Mouse (Mus musculus) liver, adult 2 months (tissue): ENCODE data around the gene Igf2r.

ENCODE experiments used
- CTCF ChIP-seq: fragments of 200-500 bp; IDR thresholded peaks from 2 replicates; pipeline ENCODE4 v1.5.1; 2011; ENCODE audit warnings: low read depth, low read length, control low read depth
- POLR2A ChIP-seq: fragments of 200-500 bp; IDR thresholded peaks from 2 replicates; pipeline ENCODE4 v1.6.1; 2011; ENCODE audit warnings: low read length, control low read depth; ENCODE audit not compliant: insufficient read depth; ENCODE audit errors: extremely low read depth

GRCm38 (mm10) chr17:12673871-12674270, 95.6 kb downstream of the Igf2r start:
- no peak for TF ChIP-seq CTCF
- no peak for TF ChIP-seq POLR2A
